Mouse (Mus musculus): ENCODE data around the gene Tapbp.
A peak's percentile ranks its signal among the peaks of the same experiment; 100 is the strongest.

Gene Tapbp

DNA sequence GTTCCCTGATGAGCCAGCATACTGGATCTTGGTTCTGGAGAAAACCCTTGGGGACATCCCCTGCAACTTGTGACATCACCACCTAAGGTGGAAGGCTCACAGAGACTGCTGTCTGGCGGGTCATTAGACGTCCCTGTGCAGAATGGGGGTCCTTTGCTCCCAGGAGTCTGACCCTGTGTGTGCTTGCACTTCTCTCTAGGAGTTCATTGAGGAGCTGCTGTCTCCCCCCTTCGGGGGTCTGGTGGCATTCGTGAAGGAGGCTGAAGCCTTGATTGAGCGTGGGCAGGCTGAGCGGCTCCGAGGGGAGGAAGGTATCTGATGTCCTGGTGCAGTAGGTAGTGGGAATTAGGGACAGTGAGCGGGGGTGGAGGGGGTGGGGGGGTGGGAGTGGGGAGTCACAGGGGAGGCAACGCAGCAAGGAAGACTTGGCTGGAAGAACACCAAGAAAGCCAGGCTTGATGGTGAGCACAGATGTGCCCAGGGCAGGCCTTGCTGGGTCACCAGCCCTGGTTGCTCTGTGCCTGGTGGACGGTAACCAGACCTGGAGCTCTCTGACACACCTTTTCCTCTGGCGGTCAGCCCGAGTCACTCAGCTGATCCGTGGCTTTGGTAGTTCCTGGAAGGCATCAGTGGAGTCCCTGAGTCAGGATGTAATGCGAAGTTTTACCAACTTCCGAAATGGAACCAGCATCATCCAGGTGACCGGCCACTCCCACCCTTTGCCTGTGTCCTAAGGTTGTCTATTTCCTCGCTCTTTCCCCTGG, 49.6 kb downstream of the Tapbp start:
- DNase-seq (ENCODE audit: low spot score in 2 of 2) = no peak

GRCm38 (mm10) chr17:33965846-33966550, 50.3 kb downstream of the Tapbp start:
- no peak for DNase-seq (ENCODE audit: low spot score in 2 of 2)

- DNase-seq (ENCODE audit: low spot score in 2 of 2) = peak in 1 of 2 experiments; percentile 72
Measured at GRCm38 (mm10) chr17:33968489-33968888, 52.8 kb downstream of the Tapbp start.

GRCm38 (mm10) chr17:33968927-33969326, 53.2 kb downstream of the Tapbp start:
- peak in 1 of 2 experiments; percentile 83 for DNase-seq (ENCODE audit: low spot score in 2 of 2)

DNA sequence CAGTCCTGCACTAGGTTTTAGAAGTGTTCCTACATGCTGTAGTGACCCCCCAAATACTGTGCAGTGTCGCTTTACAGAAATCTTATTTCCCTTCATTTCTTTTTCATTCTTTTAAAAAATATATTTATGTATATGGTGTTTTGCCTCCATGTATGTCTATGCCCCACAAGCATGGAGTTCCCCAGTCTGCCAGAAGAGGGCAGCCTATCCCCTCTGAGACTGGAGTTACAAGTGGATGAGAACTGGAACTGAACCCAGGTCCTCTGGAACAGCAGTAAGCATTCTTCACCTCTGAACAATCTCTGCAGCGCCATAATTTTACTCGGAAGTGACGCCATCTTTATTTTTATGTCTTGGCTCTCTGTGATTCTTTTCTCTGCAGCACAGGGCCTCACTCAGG, 53.7 kb downstream of the Tapbp start:
- DNase-seq (ENCODE audit: low spot score in 2 of 2) = no peak

DNA sequence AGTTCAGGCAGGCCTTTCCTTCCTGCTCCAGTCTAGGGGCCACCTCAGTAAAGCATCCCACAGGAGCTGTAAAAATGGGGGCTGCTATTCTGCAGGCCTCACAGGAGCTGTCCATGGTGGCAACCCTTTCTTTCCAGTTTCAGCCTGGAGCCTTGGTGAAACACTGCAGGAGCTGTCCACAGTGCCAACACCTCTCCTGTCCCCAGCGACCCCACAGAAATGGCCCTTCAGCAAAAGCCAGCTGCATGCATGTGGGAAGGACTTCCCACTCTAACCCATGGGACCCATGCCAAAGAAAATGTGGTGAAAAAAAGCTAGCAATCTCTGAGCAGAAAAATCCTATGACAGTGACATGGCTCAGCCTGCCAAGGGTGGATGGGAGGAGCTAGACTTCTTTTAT, 57.0 kb downstream of the Tapbp start:
- DNase-seq (ENCODE audit: low spot score in 2 of 2) = no peak

- DNase-seq (ENCODE audit: low spot score in 2 of 2) = no peak
Measured at GRCm38 (mm10) chr17:33973572-33973971, 57.9 kb downstream of the Tapbp start.

GRCm38 (mm10) chr17:33977861-33978557, 62.3 kb downstream of the Tapbp start:
- no peak for DNase-seq (ENCODE audit: low spot score in 2 of 2)

- DNase-seq (ENCODE audit: low spot score in 2 of 2) = no peak
Measured at GRCm38 (mm10) chr17:33978631-33979031, 62.9 kb downstream of the Tapbp start.
